Mouse (Mus musculus) neural tube, embryonic 13.5 days (tissue): ENCODE data around the gene Socs5. TPM values are rescaled to one million over a fixed set of nuclear protein-coding genes. Genes with fewer than 3 reads are reported as not detected.

Experiments
- ATAC-seq: fragments of 200-750 bp; cut with Nextera tagmentation; 2 replicates; pipeline ENCODE4 v1.8.0; 2017; ENCODE audit warnings: low read depth, mild to moderate bottlenecking, moderate TSS enrichment, moderate library complexity
- H3K27ac ChIP-seq: fragments of 300-500 bp; sonication (generic); replicated peaks from 2 replicates; pipeline ENCODE4 v1.5.1; 2015; ENCODE audit warnings: moderate library complexity, mild to moderate bottlenecking, inconsistent platforms
- H3K27me3 ChIP-seq: fragments of 300-500 bp; sonication (generic); 2 replicates; pipeline ENCODE4 v1.6.1; 2015; ENCODE audit warnings: mild to moderate bottlenecking, inconsistent platforms
- H3K36me3 ChIP-seq: fragments of 300-500 bp; sonication (generic); 2 replicates; pipeline ENCODE4 v1.6.1; 2015; ENCODE audit warnings: mild to moderate bottlenecking, inconsistent platforms
- H3K4me1 ChIP-seq: fragments of 300-500 bp; sonication (generic); replicated peaks from 2 replicates; pipeline ENCODE4 v1.6.1; 2015; ENCODE audit warnings: inconsistent platforms
- H3K4me2 ChIP-seq: fragments of 300-500 bp; sonication (generic); 2 replicates; pipeline ENCODE4 v1.6.1; 2015; ENCODE audit warnings: inconsistent platforms, mild to moderate bottlenecking, moderate library complexity
- H3K4me3 ChIP-seq: fragments of 300-500 bp; sonication (generic); 2 replicates; pipeline ENCODE4 v1.5.1; 2015; ENCODE audit warnings: mild to moderate bottlenecking, inconsistent platforms
- H3K9ac ChIP-seq: fragments of 300-500 bp; sonication (generic); 2 replicates; pipeline ENCODE4 v1.6.1; 2015; ENCODE audit warnings: moderate library complexity, mild to moderate bottlenecking, inconsistent platforms
- H3K9me3 ChIP-seq: fragments of 300-500 bp; sonication (generic); 2 replicates; pipeline ENCODE4 v1.6.1; 2016; ENCODE audit warnings: inconsistent platforms
- WGBS: fragments of 180-500 bp; shearing (Covaris S2); methylation state at CpG from one replicate; pipeline ENCODE4 v1.1.7; 2015; 5-methylcytosine and 5-hydroxymethylcytosine counted together
- polyA plus RNA-seq: library from polyadenylated mRNA; unstranded; fragments of >200 nt; fragmentation: Nextera tagmentation; extraction: Ambion mirVana; gene quantifications from 2 replicates; pipeline ENCODE4 v1.2.1, GENCODE M21; 2015

Socs5 gene
- polyA plus RNA-seq, 1 experiment from 2014 or later: 15.7 TPM

GRCm38 (mm10) chr17:87149762-87150161 lies 42.3 kb downstream of the Socs5 start:
- Histone ChIP-seq H3K36me3 (no peaks in the 10 kb centered on the region), H3K4me1 (no peaks in the 10 kb centered on the region), H3K4me3 (no peak overlapping the region), H3K4me2 (no peak overlapping the region), H3K9ac (no peak overlapping the region), H3K27me3 (no peaks in the 10 kb centered on the region), H3K9me3 (no peaks in the 10 kb centered on the region), H3K27ac (no peak overlapping the region)
- ATAC-seq: no peak
- WGBS: 86% methylated on average over 12 of the region's 12 CpGs

DNA sequence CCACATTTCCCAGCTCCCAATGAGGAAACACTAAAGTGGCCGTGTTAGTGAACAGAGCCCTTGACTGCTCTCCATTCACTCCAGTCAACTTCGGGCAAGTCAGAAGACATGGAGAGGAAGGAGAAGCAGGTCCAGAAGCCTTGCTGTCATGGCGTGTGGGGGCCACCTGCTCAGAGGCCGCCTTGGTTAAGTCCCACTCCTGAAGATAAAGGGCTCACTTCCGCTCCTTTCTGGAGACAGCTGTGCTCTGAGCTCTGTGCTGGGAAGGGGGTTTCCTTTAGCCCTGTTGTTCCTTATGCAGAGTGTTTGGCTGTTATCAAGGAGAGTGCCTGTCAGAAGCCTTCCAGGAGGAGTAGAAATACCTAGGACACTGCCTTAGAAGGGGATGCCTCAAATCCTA lies 45.5 kb downstream of the Socs5 start:
- Histone ChIP-seq H3K4me1 (no peaks in the 10 kb centered on the region), H3K36me3 (no peaks in the 10 kb centered on the region), H3K4me3 (no peak overlapping the region), H3K27me3 (no peaks in the 10 kb centered on the region), H3K27ac (no peak overlapping the region), H3K9me3 (no peaks in the 10 kb centered on the region), H3K4me2 (no peak overlapping the region), H3K9ac (no peak overlapping the region)
- 54% methylated on average over 5 of the region's 5 CpGs for WGBS
- ATAC-seq: no peak

DNA sequence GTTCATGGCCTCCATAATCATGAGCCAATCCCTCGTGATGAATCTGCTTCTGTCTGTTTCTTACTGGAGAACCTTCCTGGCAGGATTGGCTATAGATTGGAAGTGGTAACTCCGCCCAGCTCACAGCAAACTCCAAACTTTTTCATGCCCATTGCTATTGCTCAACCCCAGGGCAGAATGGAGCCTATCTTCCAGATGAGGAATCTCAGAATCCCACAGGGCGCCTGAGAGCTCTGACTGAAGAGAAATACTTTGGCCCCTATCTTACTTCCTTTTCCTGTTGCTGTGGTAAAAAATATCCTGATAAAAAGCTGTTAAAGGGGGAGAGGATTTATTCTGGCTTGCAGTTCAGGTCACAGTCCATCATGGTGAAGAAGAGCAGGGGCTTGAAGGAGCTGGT lies 48.2 kb downstream of the Socs5 start:
- no peaks in the 10 kb centered on the region for H3K36me3 ChIP-seq
- H3K9me3 ChIP-seq: no peaks in the 10 kb centered on the region
- no peaks in the 10 kb centered on the region for H3K4me1 ChIP-seq
- ATAC-seq: no peak
- H3K27ac ChIP-seq: no peak overlapping the region
- H3K4me2 ChIP-seq: no peak overlapping the region
- 84% methylated on average over 3 of the region's 3 CpGs for WGBS
- H3K4me3 ChIP-seq: no peak overlapping the region
- no peaks in the 10 kb centered on the region for H3K27me3 ChIP-seq
- no peak overlapping the region for H3K9ac ChIP-seq

- Histone ChIP-seq H3K4me1 (no peaks in the 10 kb centered on the region), H3K9ac (no peak overlapping the region), H3K27me3 (no peaks in the 10 kb centered on the region), H3K36me3 (no peaks in the 10 kb centered on the region), H3K4me2 (no peak overlapping the region), H3K4me3 (no peak overlapping the region), H3K27ac (no peak overlapping the region), H3K9me3 (no peaks in the 10 kb centered on the region)
- ATAC-seq: no peak
- WGBS: 77% methylated on average over 13 of the region's 13 CpGs
Measured at GRCm38 (mm10) chr17:87157739-87158138, 50.3 kb downstream of the Socs5 start.

DNA sequence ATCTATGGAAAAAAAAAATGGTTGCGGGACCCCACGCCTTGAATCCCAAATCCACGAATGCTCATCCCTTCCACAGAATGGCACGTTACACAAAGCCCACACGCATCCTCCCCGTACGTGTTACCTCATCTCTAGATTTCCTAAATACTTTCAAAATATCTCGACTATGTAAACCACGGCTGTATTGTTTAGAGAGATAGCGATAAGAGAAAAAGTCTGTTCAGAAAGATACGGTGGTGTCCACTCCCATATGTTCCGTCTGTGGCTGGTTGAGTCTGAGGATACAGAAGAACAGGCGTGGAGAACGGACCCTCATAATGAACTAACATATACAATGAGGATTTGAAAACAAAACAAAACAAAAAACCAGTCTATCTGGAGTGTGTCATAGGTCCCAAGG lies 51.1 kb downstream of the Socs5 start:
- Histone ChIP-seq H3K4me3 (no peak overlapping the region), H3K36me3 (no peaks in the 10 kb centered on the region), H3K9me3 (no peaks in the 10 kb centered on the region), H3K4me1 (no peaks in the 10 kb centered on the region), H3K27ac (no peak overlapping the region), H3K27me3 (no peaks in the 10 kb centered on the region), H3K9ac (no peak overlapping the region), H3K4me2 (no peak overlapping the region)
- no peak for ATAC-seq
- 94% methylated on average over 14 of the region's 14 CpGs for WGBS

DNA sequence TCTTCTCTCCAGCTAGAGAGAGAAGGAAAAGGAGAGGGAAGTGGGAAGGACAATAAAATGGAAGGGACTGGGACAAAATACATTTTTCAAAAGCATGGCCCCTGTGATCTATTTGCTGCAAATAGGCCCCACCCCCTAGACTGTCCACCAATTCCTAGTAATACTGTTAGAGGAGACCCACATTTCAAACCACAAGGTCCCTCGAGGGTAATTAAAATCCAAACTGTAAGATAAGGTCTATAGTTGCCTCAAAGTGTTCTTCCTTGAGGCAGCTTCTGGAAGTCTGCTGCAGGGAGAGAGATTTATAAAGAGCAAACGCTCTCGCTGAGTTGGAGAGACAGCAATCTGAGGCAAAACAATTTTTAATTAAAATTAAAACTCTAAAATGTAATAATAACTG lies 52.8 kb downstream of the Socs5 start:
- ATAC-seq: no peak
- no peaks in the 10 kb centered on the region for H3K27me3 ChIP-seq
- no peak overlapping the region for H3K9ac ChIP-seq
- H3K4me2 ChIP-seq: no peak overlapping the region
- WGBS: 85% methylated on average over 3 of the region's 3 CpGs
- H3K4me3 ChIP-seq: no peak overlapping the region
- H3K27ac ChIP-seq: no peak overlapping the region
- no peaks in the 10 kb centered on the region for H3K36me3 ChIP-seq
- H3K9me3 ChIP-seq: no peaks in the 10 kb centered on the region
- no peaks in the 10 kb centered on the region for H3K4me1 ChIP-seq

DNA sequence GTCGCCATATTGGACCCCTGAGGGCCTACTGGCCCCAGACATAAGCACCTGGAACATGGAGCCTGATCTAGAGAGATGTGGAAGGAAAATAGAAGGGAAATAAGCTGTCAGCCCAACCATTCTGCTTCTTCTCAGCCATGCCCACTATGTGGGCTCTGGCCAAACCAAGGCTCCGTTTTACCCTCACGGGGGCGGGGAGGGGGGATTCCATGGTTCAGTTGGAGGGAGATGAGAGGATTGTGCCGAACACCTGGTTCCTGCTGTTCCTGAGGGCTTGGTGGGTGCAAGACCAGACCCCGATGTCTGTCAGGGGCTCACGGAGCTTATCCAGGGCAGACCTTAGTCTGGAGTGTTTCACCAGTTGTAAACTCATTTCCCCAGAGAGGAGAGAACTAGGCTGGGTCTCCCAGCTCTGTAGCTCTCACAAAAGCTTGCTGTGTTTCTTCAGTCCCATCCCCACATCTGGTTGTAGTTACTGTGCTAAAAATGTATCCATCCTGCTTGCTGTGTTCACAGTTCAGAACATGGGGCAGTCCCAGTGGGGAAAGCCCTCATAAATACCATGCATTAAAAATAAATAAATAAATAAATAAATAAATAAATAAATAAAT lies 56.9 kb downstream of the Socs5 start:
- Histone ChIP-seq H3K27ac (no peak overlapping the region), H3K4me2 (no peak overlapping the region), H3K9me3 (no peaks in the 10 kb centered on the region), H3K36me3 (no peaks in the 10 kb centered on the region), H3K4me3 (no peak overlapping the region), H3K27me3 (no peaks in the 10 kb centered on the region), H3K4me1 (no peaks in the 10 kb centered on the region), H3K9ac (no peak overlapping the region)
- 80% methylated on average over 7 of the region's 7 CpGs for WGBS
- no peak for ATAC-seq

- Histone ChIP-seq H3K27ac (no peak overlapping the region), H3K4me1 (no peaks in the 10 kb centered on the region), H3K4me3 (no peak overlapping the region), H3K27me3 (no peaks in the 10 kb centered on the region), H3K9ac (no peak overlapping the region), H3K36me3 (no peaks in the 10 kb centered on the region), H3K4me2 (no peak overlapping the region), H3K9me3 (no peaks in the 10 kb centered on the region)
- 95% methylated on average over 5 of the region's 5 CpGs for WGBS
- no peak for ATAC-seq
Measured at GRCm38 (mm10) chr17:87167407-87167806, 59.9 kb downstream of the Socs5 start.

DNA sequence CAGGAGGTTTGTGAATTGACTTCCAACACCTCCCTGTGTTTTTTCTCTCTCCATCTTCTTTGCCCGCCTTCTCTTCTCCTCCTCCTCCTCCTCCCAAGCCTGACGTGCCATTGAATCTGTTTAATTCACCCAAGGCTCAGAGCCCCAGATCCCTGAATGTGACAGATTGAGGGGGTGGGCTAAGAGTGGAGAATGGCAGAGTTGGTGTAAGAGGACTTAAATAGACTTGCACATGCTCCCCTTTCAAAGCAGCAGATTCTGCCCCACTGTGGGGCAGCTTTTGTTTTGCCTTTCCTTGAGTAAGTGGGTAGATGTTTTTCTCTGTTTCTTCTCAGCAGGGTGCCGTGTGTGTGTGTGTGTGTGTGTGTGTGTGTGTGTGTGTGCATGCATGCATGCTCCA lies 61.6 kb downstream of the Socs5 start:
- Histone ChIP-seq H3K9me3 (peaks cover 9% of the 10 kb centered on the region), H3K4me2 (no peak overlapping the region), H3K4me3 (no peak overlapping the region), H3K36me3 (no peaks in the 10 kb centered on the region), H3K4me1 (no peaks in the 10 kb centered on the region), H3K27me3 (no peaks in the 10 kb centered on the region), H3K9ac (no peak overlapping the region), H3K27ac (no peak overlapping the region)
- 54% methylated on average over 3 of the region's 3 CpGs for WGBS
- ATAC-seq: no peak

- Histone ChIP-seq H3K9me3 (peaks cover 9% of the 10 kb centered on the region), H3K4me2 (no peak overlapping the region), H3K36me3 (no peaks in the 10 kb centered on the region), H3K27ac (no peak overlapping the region), H3K4me1 (no peaks in the 10 kb centered on the region), H3K27me3 (no peaks in the 10 kb centered on the region), H3K4me3 (no peak overlapping the region), H3K9ac (no peak overlapping the region)
- WGBS: 57% methylated on average over 5 of the region's 5 CpGs
- ATAC-seq: no peak
Measured at GRCm38 (mm10) chr17:87170364-87170763, 62.9 kb downstream of the Socs5 start.

GRCm38 (mm10) chr17:87172031-87172430 lies 64.6 kb downstream of the Socs5 start:
- Histone ChIP-seq H3K9me3 (peaks cover 9% of the 10 kb centered on the region), H3K4me3 (no peak overlapping the region), H3K36me3 (no peaks in the 10 kb centered on the region), H3K27ac (no peak overlapping the region), H3K4me2 (no peak overlapping the region), H3K27me3 (no peaks in the 10 kb centered on the region), H3K4me1 (no peaks in the 10 kb centered on the region), H3K9ac (no peak overlapping the region)
- WGBS: 68% methylated on average over 3 of the region's 3 CpGs
- no peak for ATAC-seq

DNA sequence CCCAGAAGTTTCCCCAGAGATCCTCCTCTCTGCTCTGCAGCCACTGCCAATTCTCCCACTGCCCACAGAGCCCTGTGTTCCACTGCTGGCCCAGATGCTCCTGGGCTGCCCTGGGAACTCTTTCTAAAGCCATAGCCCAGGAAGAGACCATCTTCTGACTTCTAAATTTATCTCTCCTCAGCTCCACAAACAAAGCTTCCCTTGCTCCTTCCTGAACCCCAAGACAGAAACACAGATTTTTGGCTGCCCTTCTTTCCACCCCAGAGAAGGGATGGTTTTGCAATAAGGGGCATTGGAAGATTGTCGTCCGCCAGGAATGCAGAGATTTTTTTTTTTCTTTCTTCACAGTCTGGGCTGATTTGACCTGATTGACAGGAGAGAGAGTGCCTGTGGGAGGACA lies 66.5 kb downstream of the Socs5 start:
- Histone ChIP-seq H3K27me3 (no peaks in the 10 kb centered on the region), H3K4me3 (no peak overlapping the region), H3K4me1 (peaks cover 7% of the 10 kb centered on the region), H3K9ac (no peak overlapping the region), H3K27ac (no peak overlapping the region), H3K4me2 (no peak overlapping the region), H3K9me3 (peaks cover 9% of the 10 kb centered on the region), H3K36me3 (no peaks in the 10 kb centered on the region)
- WGBS: 90% methylated on average over 2 of the region's 2 CpGs
- ATAC-seq: no peak

GRCm38 (mm10) chr17:87174651-87175331 lies 67.3 kb downstream of the Socs5 start:
- no peak overlapping the region for H3K4me2 ChIP-seq
- no peak overlapping the region for H3K27ac ChIP-seq
- H3K4me3 ChIP-seq: no peak overlapping the region
- H3K27me3 ChIP-seq: no peaks in the 10 kb centered on the region
- H3K4me1 ChIP-seq: peaks cover 11% of the 10 kb centered on the region
- H3K9me3 ChIP-seq: peaks cover 9% of the 10 kb centered on the region
- no peaks in the 10 kb centered on the region for H3K36me3 ChIP-seq
- 83% methylated on average over 9 of the region's 9 CpGs for WGBS
- no peak for ATAC-seq
- no peak overlapping the region for H3K9ac ChIP-seq
